Mouse (Mus musculus) G1E (cell line): ENCODE data around the gene Ddx6.
"Not testable (repeated sequence)": the region's sequence is repeated elsewhere in the genome, so short reads cannot be mapped to it uniquely, and the experiment has no call there.

Experiments used
- CTCF ChIP-seq: IDR thresholded peaks from 2 replicates; pipeline ENCODE4 v1.5.1; 2012; ENCODE audit warnings: low read depth, low read length, inconsistent platforms, mixed read lengths
- TAL1 ChIP-seq: conservative IDR thresholded peaks from 2 replicates; pipeline ENCODE4 v1.6.1; 2012; ENCODE audit warnings: low read depth, low read length, inconsistent platforms, mixed read lengths

DNA sequence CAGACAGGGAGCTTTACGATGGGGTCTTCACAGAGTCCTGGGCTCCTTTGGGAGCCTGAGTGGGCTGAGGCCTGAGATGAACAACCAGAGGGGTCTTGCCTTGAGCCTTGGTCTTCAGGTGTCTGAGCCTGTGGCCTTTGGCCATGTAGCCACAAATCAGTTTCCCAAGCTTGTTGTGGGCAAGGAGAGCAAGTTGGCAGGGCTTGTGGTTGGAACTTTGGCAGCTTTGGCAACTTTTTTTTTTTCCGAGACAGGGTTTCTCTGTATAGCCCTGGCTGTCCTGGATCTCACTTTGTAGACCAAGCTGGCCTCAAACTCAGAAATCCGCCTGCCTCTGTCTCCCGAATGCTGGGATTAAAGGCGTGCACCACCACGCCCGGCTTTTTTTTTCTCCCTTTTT lies 28.6 kb upstream of the Ddx6 start:
- TF ChIP-seq TAL1, CTCF: not testable (repeated sequence)
